Mouse (Mus musculus): Measurements from ENCODE around the gene Wnk1. TPM values are rescaled to one million over a fixed set of nuclear protein-coding genes. Genes with fewer than 3 reads are reported as not detected.
"Not testable (repeated sequence)": the region's sequence is repeated elsewhere in the genome, so short reads cannot be mapped to it uniquely, and the experiment has no call there.

Gene Wnk1
- 40.7 and 57.0 TPM in 2 replicates for polyA plus RNA-seq (2015; fragmentation: Nextera tagmentation; extraction: Ambion mirVana)

DNA sequence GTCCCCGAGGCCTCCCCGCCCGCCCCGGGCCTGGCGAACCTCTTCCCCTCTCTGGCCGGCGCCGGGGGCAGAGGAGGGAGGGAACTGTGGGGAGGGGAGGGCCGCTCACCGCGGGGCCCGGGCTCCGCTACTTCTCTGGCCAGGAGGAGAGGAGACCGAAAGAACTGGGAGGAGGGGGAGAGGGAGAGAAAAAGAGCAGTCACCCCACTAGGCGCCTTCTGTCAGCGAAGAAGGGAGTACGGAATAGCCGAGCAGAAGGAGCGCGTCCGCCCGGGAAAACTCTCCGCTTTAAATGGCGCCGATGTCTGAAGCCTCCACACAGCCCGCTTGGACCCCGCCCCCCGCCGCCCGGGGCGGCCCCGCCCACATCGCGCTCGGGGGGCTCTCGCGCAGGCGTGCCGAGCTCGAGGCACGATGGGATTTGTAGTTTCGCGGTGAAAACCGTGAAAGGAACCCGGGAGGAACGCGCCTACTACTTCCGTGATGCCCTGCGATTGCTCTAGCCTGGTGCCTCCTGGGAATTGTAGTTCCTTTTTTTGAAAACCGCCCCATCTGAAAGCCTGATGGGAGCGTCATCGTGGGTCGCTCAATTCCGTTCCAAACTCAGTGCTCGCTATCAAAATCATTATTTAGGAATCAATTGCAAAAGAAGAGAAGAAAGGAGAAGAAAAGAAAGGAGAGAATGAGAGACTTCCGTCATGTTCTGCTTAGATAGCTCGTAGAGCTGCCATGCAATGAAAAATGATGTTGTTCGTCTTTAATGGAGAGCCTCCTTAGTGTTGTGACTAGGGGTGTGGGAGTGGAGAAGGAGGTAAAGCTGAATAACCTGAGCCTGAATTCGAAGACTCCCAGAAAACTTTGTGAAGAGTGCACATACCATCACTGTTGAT lies at the start of gene Wnk1:
Gene Wnk1 (minus strand): TSS at position 307 of the 890 bp plus-strand sequence.
- under 1% methylated on average over 51 of the region's 59 CpGs for WGBS
- H3K9ac ChIP-seq (replicated peaks; ENCODE audit: low read length) = peak within 1 kb of the TSS; percentile 94
- H3K36me3 ChIP-seq (ENCODE audit: insufficient read depth, low read length) = no peaks in the 10 kb centered on the region
- peak within 1 kb of the TSS; percentile 99 for H3K27ac ChIP-seq (ENCODE audit: low read length)
- no peaks in the 10 kb centered on the region for H3K27me3 ChIP-seq (ENCODE audit: insufficient read depth, low read length)
- peaks cover 10% of the 10 kb centered on the region for H3K4me1 ChIP-seq (ENCODE audit: insufficient read depth, low read length)
- H3K4me3 ChIP-seq (ENCODE audit: low read length) = peak within 1 kb of the TSS; percentile 93
- peak; percentile 95 for ATAC-seq (ENCODE audit: low FRiP score, low TSS enrichment)
- H3K4me2 ChIP-seq (replicated peaks; ENCODE audit: low read depth, low read length) = peak within 1 kb of the TSS; percentile 85
- no peaks in the 10 kb centered on the region for H3K9me3 ChIP-seq (ENCODE audit: low read length)

- not testable (repeated sequence) for H3K27me3 ChIP-seq (ENCODE audit: insufficient read depth, low read length); H3K9ac ChIP-seq (replicated peaks; ENCODE audit: low read length); H3K4me2 ChIP-seq (replicated peaks; ENCODE audit: low read depth, low read length); H3K4me3 ChIP-seq (ENCODE audit: low read length); H3K9me3 ChIP-seq (ENCODE audit: low read length); H3K36me3 ChIP-seq (ENCODE audit: insufficient read depth, low read length); ATAC-seq (ENCODE audit: low FRiP score, low TSS enrichment); H3K27ac ChIP-seq (ENCODE audit: low read length); H3K4me1 ChIP-seq (ENCODE audit: insufficient read depth, low read length)
- 82% methylated on average over 6 of the region's 8 CpGs for WGBS
Measured at GRCm38 (mm10) chr6:120087041-120087440, 48.6 kb upstream of the Wnk1 start.

- Histone ChIP-seq H3K4me3 (ENCODE audit: low read length) (no peak overlapping the region), H3K9ac (replicated peaks; ENCODE audit: low read length) (no peak overlapping the region), H3K27ac (ENCODE audit: low read length) (no peak overlapping the region), H3K36me3 (ENCODE audit: insufficient read depth, low read length) (no peaks in the 10 kb centered on the region), H3K4me1 (ENCODE audit: insufficient read depth, low read length) (no peaks in the 10 kb centered on the region), H3K9me3 (ENCODE audit: low read length) (no peaks in the 10 kb centered on the region), H3K4me2 (replicated peaks; ENCODE audit: low read depth, low read length) (no peak overlapping the region), H3K27me3 (ENCODE audit: insufficient read depth, low read length) (no peaks in the 10 kb centered on the region)
- ATAC-seq (ENCODE audit: low FRiP score, low TSS enrichment) = no peak
- 79% methylated on average over 3 of the region's 3 CpGs for WGBS
Measured at GRCm38 (mm10) chr6:120085832-120086231, 47.4 kb upstream of the Wnk1 start.

DNA sequence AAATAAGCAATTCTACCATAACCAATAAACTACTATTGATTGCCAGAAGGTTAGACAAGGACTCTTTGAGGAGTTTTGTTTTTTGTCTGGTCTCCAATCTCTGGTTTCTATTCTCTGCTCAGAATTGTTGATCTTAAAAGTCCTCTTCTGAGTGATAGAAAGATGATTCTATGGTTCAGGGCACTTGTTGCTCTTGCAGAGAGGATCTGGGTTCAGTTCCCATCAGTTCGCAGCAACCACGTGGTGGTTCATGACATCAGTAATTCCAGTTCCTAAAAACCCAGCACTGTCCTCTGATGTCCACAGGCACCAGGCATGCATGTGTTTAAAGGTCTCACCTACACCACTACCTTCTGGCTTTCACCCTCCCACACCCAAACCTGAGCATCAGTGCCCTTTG lies 46.5 kb upstream of the Wnk1 start:
- WGBS = 98% methylated on average over 2 of the region's 2 CpGs
- H3K9me3 ChIP-seq (ENCODE audit: low read length) = no peaks in the 10 kb centered on the region
- H3K4me1 ChIP-seq (ENCODE audit: insufficient read depth, low read length) = no peaks in the 10 kb centered on the region
- H3K36me3 ChIP-seq (ENCODE audit: insufficient read depth, low read length) = no peaks in the 10 kb centered on the region
- no peaks in the 10 kb centered on the region for H3K27me3 ChIP-seq (ENCODE audit: insufficient read depth, low read length)
- no peak overlapping the region for H3K9ac ChIP-seq (replicated peaks; ENCODE audit: low read length)
- H3K4me3 ChIP-seq (ENCODE audit: low read length) = no peak overlapping the region
- H3K27ac ChIP-seq (ENCODE audit: low read length) = no peak overlapping the region
- ATAC-seq (ENCODE audit: low FRiP score, low TSS enrichment) = no peak
- H3K4me2 ChIP-seq (replicated peaks; ENCODE audit: low read depth, low read length) = no peak overlapping the region

GRCm38 (mm10) chr6:120083442-120083841 lies 45.0 kb upstream of the Wnk1 start:
- ATAC-seq (ENCODE audit: low FRiP score, low TSS enrichment) = no peak
- WGBS = 72% methylated on average over 6 of the region's 6 CpGs
- Histone ChIP-seq H3K27me3 (ENCODE audit: insufficient read depth, low read length) (no peaks in the 10 kb centered on the region), H3K36me3 (ENCODE audit: insufficient read depth, low read length) (no peaks in the 10 kb centered on the region), H3K9me3 (ENCODE audit: low read length) (no peaks in the 10 kb centered on the region), H3K27ac (ENCODE audit: low read length) (no peak overlapping the region), H3K4me2 (replicated peaks; ENCODE audit: low read depth, low read length) (no peak overlapping the region), H3K4me3 (ENCODE audit: low read length) (no peak overlapping the region), H3K4me1 (ENCODE audit: insufficient read depth, low read length) (no peaks in the 10 kb centered on the region), H3K9ac (replicated peaks; ENCODE audit: low read length) (no peak overlapping the region)

GRCm38 (mm10) chr6:120082951-120083411 lies 44.5 kb upstream of the Wnk1 start:
- H3K27ac ChIP-seq (ENCODE audit: low read length) = no peak overlapping the region
- H3K9ac ChIP-seq (replicated peaks; ENCODE audit: low read length) = no peak overlapping the region
- no peaks in the 10 kb centered on the region for H3K27me3 ChIP-seq (ENCODE audit: insufficient read depth, low read length)
- no peak overlapping the region for H3K4me2 ChIP-seq (replicated peaks; ENCODE audit: low read depth, low read length)
- H3K9me3 ChIP-seq (ENCODE audit: low read length) = no peaks in the 10 kb centered on the region
- H3K4me3 ChIP-seq (ENCODE audit: low read length) = no peak overlapping the region
- H3K4me1 ChIP-seq (ENCODE audit: insufficient read depth, low read length) = no peaks in the 10 kb centered on the region
- no peak for ATAC-seq (ENCODE audit: low FRiP score, low TSS enrichment)
- H3K36me3 ChIP-seq (ENCODE audit: insufficient read depth, low read length) = no peaks in the 10 kb centered on the region
- WGBS = 75% methylated on average over 8 of the region's 8 CpGs

DNA sequence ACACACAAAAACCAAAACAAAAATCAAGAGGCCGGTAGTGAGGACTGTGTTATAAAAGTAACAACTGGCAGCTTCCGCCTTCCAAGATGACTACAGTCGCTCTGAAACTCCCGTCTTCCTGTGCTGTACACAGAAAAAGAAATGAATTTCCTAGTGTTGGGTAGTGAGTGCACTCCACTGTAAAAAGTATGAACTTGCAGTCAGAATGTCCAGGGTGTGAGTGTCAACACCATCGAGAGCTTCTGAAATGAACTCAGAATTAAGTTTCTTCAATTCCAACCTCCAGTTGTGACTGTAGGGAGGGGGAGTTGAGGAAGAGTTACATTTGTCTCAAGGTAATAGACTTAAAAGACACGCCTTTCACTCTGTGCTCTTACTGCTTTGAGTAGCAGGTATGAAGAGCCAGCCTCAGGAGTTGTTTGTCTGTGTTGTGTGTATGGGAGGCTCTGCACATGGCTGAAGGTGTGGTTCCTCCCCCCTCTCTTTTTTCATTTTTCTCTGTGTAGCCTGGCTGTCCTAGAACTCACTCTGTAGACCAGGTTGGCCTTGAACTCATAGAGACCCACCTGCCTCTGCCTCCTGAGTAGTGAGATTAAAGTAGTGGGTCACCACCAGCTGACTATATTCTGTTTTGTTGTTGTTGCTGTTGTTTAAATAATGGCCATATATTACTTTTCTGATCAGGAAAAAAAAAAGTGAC lies 43.9 kb upstream of the Wnk1 start:
- H3K4me1 ChIP-seq (ENCODE audit: insufficient read depth, low read length) = no peaks in the 10 kb centered on the region
- no peak overlapping the region for H3K4me3 ChIP-seq (ENCODE audit: low read length)
- WGBS = 90% methylated on average over 6 of the region's 6 CpGs
- no peaks in the 10 kb centered on the region for H3K9me3 ChIP-seq (ENCODE audit: low read length)
- ATAC-seq (ENCODE audit: low FRiP score, low TSS enrichment) = no peak
- H3K36me3 ChIP-seq (ENCODE audit: insufficient read depth, low read length) = no peaks in the 10 kb centered on the region
- H3K27me3 ChIP-seq (ENCODE audit: insufficient read depth, low read length) = no peaks in the 10 kb centered on the region
- no peak overlapping the region for H3K4me2 ChIP-seq (replicated peaks; ENCODE audit: low read depth, low read length)
- H3K9ac ChIP-seq (replicated peaks; ENCODE audit: low read length) = no peak overlapping the region
- no peak overlapping the region for H3K27ac ChIP-seq (ENCODE audit: low read length)

DNA sequence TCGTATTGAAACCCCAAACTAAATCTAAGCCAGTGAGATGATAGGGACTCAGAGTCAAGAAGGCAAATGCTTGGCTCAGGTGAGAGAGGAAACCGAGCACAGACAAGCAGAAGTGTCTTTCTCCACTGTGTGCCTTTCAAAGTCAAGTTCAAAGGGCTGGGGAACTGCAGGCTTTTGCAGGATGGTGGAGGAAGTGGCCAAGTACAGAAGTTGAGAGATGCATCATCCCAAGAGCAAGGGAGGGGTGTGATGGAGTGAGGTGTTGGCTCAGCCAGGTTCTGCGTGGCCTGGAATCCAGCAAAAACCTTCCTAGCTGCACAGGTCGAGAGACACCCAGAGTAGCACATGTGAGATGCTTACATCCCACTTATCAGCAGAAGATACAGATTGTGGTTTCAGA lies 43.0 kb upstream of the Wnk1 start:
- ATAC-seq (ENCODE audit: low FRiP score, low TSS enrichment) = no peak
- Histone ChIP-seq H3K9ac (replicated peaks; ENCODE audit: low read length) (no peak overlapping the region), H3K27ac (ENCODE audit: low read length) (no peak overlapping the region), H3K4me2 (replicated peaks; ENCODE audit: low read depth, low read length) (no peak overlapping the region), H3K9me3 (ENCODE audit: low read length) (no peaks in the 10 kb centered on the region), H3K36me3 (ENCODE audit: insufficient read depth, low read length) (no peaks in the 10 kb centered on the region), H3K4me3 (ENCODE audit: low read length) (no peak overlapping the region), H3K27me3 (ENCODE audit: insufficient read depth, low read length) (no peaks in the 10 kb centered on the region), H3K4me1 (ENCODE audit: insufficient read depth, low read length) (no peaks in the 10 kb centered on the region)
- WGBS = 80% methylated on average over 4 of the region's 4 CpGs

- Histone ChIP-seq H3K4me1 (ENCODE audit: insufficient read depth, low read length) (no peaks in the 10 kb centered on the region), H3K4me3 (ENCODE audit: low read length) (no peak overlapping the region), H3K27me3 (ENCODE audit: insufficient read depth, low read length) (no peaks in the 10 kb centered on the region), H3K27ac (ENCODE audit: low read length) (no peak overlapping the region), H3K9me3 (ENCODE audit: low read length) (no peaks in the 10 kb centered on the region), H3K9ac (replicated peaks; ENCODE audit: low read length) (no peak overlapping the region), H3K4me2 (replicated peaks; ENCODE audit: low read depth, low read length) (no peak overlapping the region), H3K36me3 (ENCODE audit: insufficient read depth, low read length) (no peaks in the 10 kb centered on the region)
- no peak for ATAC-seq (ENCODE audit: low FRiP score, low TSS enrichment)
- 80% methylated on average over 10 of the region's 10 CpGs for WGBS
Measured at GRCm38 (mm10) chr6:120079547-120079946, 41.1 kb upstream of the Wnk1 start.
